Mouse (Mus musculus): ENCODE measurements around the gene Ppm1e. TPM values are rescaled to one million over a fixed set of nuclear protein-coding genes. Genes with fewer than 3 reads are reported as not detected.
"Not testable (repeated sequence)": the region's sequence is repeated elsewhere in the genome, so short reads cannot be mapped to it uniquely, and the experiment has no call there.

The Ppm1e gene
- polyA plus RNA-seq, 2 experiments from 2014 or later = 0.32 to 0.85 TPM

- no peak for ATAC-seq
These were observed 49.3 kb downstream of the Ppm1e start for GRCm38 (mm10) chr11:87309329-87310074.

GRCm38 (mm10) chr11:87299066-87299465 is 59.8 kb downstream of the Ppm1e start:
- no peak for ATAC-seq

- ATAC-seq = no peak
These were observed 62.4 kb downstream of the Ppm1e start for GRCm38 (mm10) chr11:87296467-87296866.

GRCm38 (mm10) chr11:87295636-87296035 is 63.2 kb downstream of the Ppm1e start:
- ATAC-seq = no peak

- ATAC-seq = no peak
These were observed 69.5 kb downstream of the Ppm1e start for GRCm38 (mm10) chr11:87289313-87289712.

GRCm38 (mm10) chr11:87286194-87286593 is 72.6 kb downstream of the Ppm1e start:
- ATAC-seq = no peak

- no peak for ATAC-seq
These were observed 76.8 kb downstream of the Ppm1e start for GRCm38 (mm10) chr11:87281907-87282475.

- ATAC-seq = no peak
These were observed 79.4 kb downstream of the Ppm1e start for GRCm38 (mm10) chr11:87279461-87279860.

- no peak for ATAC-seq
These were observed 80.0 kb downstream of the Ppm1e start for GRCm38 (mm10) chr11:87278807-87279206.

GRCm38 (mm10) chr11:87276240-87276985 is 82.4 kb downstream of the Ppm1e start:
- ATAC-seq = no peak

- ATAC-seq = no peak
These were observed 83.3 kb downstream of the Ppm1e start for GRCm38 (mm10) chr11:87275420-87276048.

- ATAC-seq = no peak
These were observed 86.1 kb downstream of the Ppm1e start for GRCm38 (mm10) chr11:87272725-87273124.

GRCm38 (mm10) chr11:87271479-87271878 is 87.3 kb downstream of the Ppm1e start:
- no peak for ATAC-seq

GRCm38 (mm10) chr11:87270958-87271357 is 87.9 kb downstream of the Ppm1e start:
- no peak for ATAC-seq

GRCm38 (mm10) chr11:87270446-87270845 is 88.4 kb downstream of the Ppm1e start:
- no peak for ATAC-seq

GRCm38 (mm10) chr11:87268803-87269202 is 90.0 kb downstream of the Ppm1e start:
- no peak for ATAC-seq

GRCm38 (mm10) chr11:87266246-87266645 is 92.6 kb downstream of the Ppm1e start:
- ATAC-seq = no peak

GRCm38 (mm10) chr11:87263946-87264345 is 94.9 kb downstream of the Ppm1e start:
- no peak for ATAC-seq

GRCm38 (mm10) chr11:87261705-87262104 is 97.1 kb downstream of the Ppm1e start:
- ATAC-seq = not testable (repeated sequence)

- no peak for ATAC-seq
These were observed 99.0 kb downstream of the Ppm1e start for GRCm38 (mm10) chr11:87259792-87260191.

- no peak for ATAC-seq
These were observed 101.5 kb downstream of the Ppm1e start for GRCm38 (mm10) chr11:87257282-87257681.

GRCm38 (mm10) chr11:87254149-87254548 is 104.7 kb downstream of the Ppm1e start:
- ATAC-seq = no peak

GRCm38 (mm10) chr11:87253294-87253693 is 105.5 kb downstream of the Ppm1e start:
- ATAC-seq = no peak
